Mouse (Mus musculus): ENCODE results near the gene Fam229a. TPM values are rescaled to one million over a fixed set of nuclear protein-coding genes. Genes with fewer than 3 reads are reported as not detected.
"Not testable (repeated sequence)": the region's sequence is repeated elsewhere in the genome, so short reads cannot be mapped to it uniquely, and the experiment has no call there.

Fam229a gene
- polyA plus RNA-seq, 1 experiment: 0.70 TPM

- H3K27me3 ChIP-seq (ENCODE audit: control insufficient read depth, insufficient read depth, low read length): no peaks in the 10 kb centered on the region
- no peak overlapping the region for H3K4me3 ChIP-seq (ENCODE audit: extremely low read depth, insufficient read depth, insufficient read length)
- H3K27ac ChIP-seq (ENCODE audit: insufficient read depth, low read length): no peak overlapping the region
- no peaks in the 10 kb centered on the region for H3K36me3 ChIP-seq (ENCODE audit: control insufficient read depth, insufficient read depth, low read length)
- DNase-seq (ENCODE audit: low read depth in 1 of 2, low spot score in 2 of 2): peak; percentile 40 to 61
- TF ChIP-seq POLR2A (IDR thresholded peaks at IDR 0.05; ENCODE audit: low read depth, low read length): no peak
- peak; percentile 71; the same call in 1 of the 2 replicates for TF ChIP-seq CTCF (IDR thresholded peaks at IDR 0.05; ENCODE audit: extremely low read depth, insufficient read depth, insufficient read length, insufficient replicate concordance)
- WGBS: under 1% methylated on average over 5 of the region's 5 CpGs
- H3K4me1 ChIP-seq (ENCODE audit: control insufficient read depth, insufficient read depth, insufficient read length): no peaks in the 10 kb centered on the region
These were observed 35.7 kb upstream of the Fam229a start for GRCm38 (mm10) chr4:129455265-129455664.

GRCm38 (mm10) chr4:129456126-129456525 lies 34.9 kb upstream of the Fam229a start:
- TF ChIP-seq POLR2A (IDR thresholded peaks at IDR 0.05; ENCODE audit: low read depth, low read length): no peak
- no peak for TF ChIP-seq CTCF (IDR thresholded peaks at IDR 0.05; ENCODE audit: extremely low read depth, insufficient read depth, insufficient read length, insufficient replicate concordance)
- Histone ChIP-seq H3K36me3 (ENCODE audit: control insufficient read depth, insufficient read depth, low read length) (no peaks in the 10 kb centered on the region), H3K4me1 (ENCODE audit: control insufficient read depth, insufficient read depth, insufficient read length) (no peaks in the 10 kb centered on the region; the same call in 1 of the 2 replicates), H3K27me3 (ENCODE audit: control insufficient read depth, insufficient read depth, low read length) (no peaks in the 10 kb centered on the region), H3K4me3 (ENCODE audit: extremely low read depth, insufficient read depth, insufficient read length) (no peak overlapping the region), H3K27ac (ENCODE audit: insufficient read depth, low read length) (no peak overlapping the region)
- WGBS: 78% methylated on average over 5 of the region's 5 CpGs
- DNase-seq (ENCODE audit: low read depth in 1 of 2, low spot score in 2 of 2): no peak

DNA sequence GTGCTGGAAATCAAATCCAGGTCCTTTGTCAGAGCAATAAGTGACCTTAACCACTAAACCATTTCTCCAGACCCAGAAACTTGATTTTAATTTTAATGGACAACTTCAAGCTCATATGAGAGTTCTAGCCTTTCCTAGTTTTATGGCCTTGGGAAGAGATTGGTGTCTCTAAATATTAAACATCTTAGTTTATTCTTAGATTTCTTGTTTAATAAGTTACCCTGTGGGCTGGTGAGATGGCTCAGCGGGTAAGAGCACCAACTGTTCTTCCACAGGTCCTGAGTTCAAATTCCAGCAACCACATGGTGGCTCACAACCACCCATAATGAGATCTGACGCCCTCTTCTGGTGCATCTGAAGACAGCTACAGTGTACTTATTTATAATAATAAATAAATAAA lies 33.7 kb upstream of the Fam229a start:
- H3K27me3 ChIP-seq (ENCODE audit: control insufficient read depth, insufficient read depth, low read length); DNase-seq (ENCODE audit: low read depth in 1 of 2, low spot score in 2 of 2); H3K36me3 ChIP-seq (ENCODE audit: control insufficient read depth, insufficient read depth, low read length); H3K27ac ChIP-seq (ENCODE audit: insufficient read depth, low read length); H3K4me3 ChIP-seq (ENCODE audit: extremely low read depth, insufficient read depth, insufficient read length); H3K4me1 ChIP-seq (ENCODE audit: control insufficient read depth, insufficient read depth, insufficient read length): not testable (repeated sequence)
- 82% methylated on average over 2 of the region's 2 CpGs for WGBS

GRCm38 (mm10) chr4:129459726-129460125 lies 31.3 kb upstream of the Fam229a start:
- H3K4me3 ChIP-seq (ENCODE audit: extremely low read depth, insufficient read depth, insufficient read length): no peak overlapping the region
- H3K27ac ChIP-seq (ENCODE audit: insufficient read depth, low read length): no peak overlapping the region
- no peak for DNase-seq (ENCODE audit: low read depth in 1 of 2, low spot score in 2 of 2)
- H3K36me3 ChIP-seq (ENCODE audit: control insufficient read depth, insufficient read depth, low read length): 0 out of 2 replicates have a peak, but pooled peaks cover 1% of the 10 kb centered on the region
- 84% methylated on average over 3 of the region's 3 CpGs for WGBS
- no peaks in the 10 kb centered on the region for H3K27me3 ChIP-seq (ENCODE audit: control insufficient read depth, insufficient read depth, low read length)
- no peaks in the 10 kb centered on the region; the same call in 1 of the 2 replicates for H3K4me1 ChIP-seq (ENCODE audit: control insufficient read depth, insufficient read depth, insufficient read length)
- TF ChIP-seq CTCF (IDR thresholded peaks at IDR 0.05; ENCODE audit: extremely low read depth, insufficient read depth, insufficient read length, insufficient replicate concordance) (no peak), POLR2A (IDR thresholded peaks at IDR 0.05; ENCODE audit: low read depth, low read length) (no peak)

GRCm38 (mm10) chr4:129460827-129461182 lies 30.2 kb upstream of the Fam229a start:
- Histone ChIP-seq H3K4me1 (ENCODE audit: control insufficient read depth, insufficient read depth, insufficient read length) (no peaks in the 10 kb centered on the region; the same call in 1 of the 2 replicates), H3K27ac (ENCODE audit: insufficient read depth, low read length) (peak overlapping the region; percentile 37), H3K4me3 (ENCODE audit: extremely low read depth, insufficient read depth, insufficient read length) (peak overlapping the region; percentile 38), H3K27me3 (ENCODE audit: control insufficient read depth, insufficient read depth, low read length) (no peaks in the 10 kb centered on the region), H3K36me3 (ENCODE audit: control insufficient read depth, insufficient read depth, low read length) (peaks cover 8% of the 10 kb centered on the region)
- no peak for TF ChIP-seq POLR2A (IDR thresholded peaks at IDR 0.05; ENCODE audit: low read depth, low read length)
- no peak for TF ChIP-seq CTCF (IDR thresholded peaks at IDR 0.05; ENCODE audit: extremely low read depth, insufficient read depth, insufficient read length, insufficient replicate concordance)
- no peak for DNase-seq (ENCODE audit: low read depth in 1 of 2, low spot score in 2 of 2)
- 1% methylated on average over 4 of the region's 4 CpGs for WGBS

GRCm38 (mm10) chr4:129461183-129461960 lies 29.6 kb upstream of the Fam229a start, which contains the start of gene Bsdc1:
Gene Bsdc1, plus strand, starts transcription at chr4:129461581.
- no peaks in the 10 kb centered on the region; the same call in 1 of the 2 replicates for H3K4me1 ChIP-seq (ENCODE audit: control insufficient read depth, insufficient read depth, insufficient read length)
- H3K4me3 ChIP-seq (ENCODE audit: extremely low read depth, insufficient read depth, insufficient read length): peak within 1 kb of the TSS; percentile 79
- peak; percentile 100 for DNase-seq (ENCODE audit: low read depth in 1 of 2, low spot score in 2 of 2)
- under 1% methylated on average over 46 of the region's 46 CpGs for WGBS
- no peaks in the 10 kb centered on the region for H3K27me3 ChIP-seq (ENCODE audit: control insufficient read depth, insufficient read depth, low read length)
- H3K36me3 ChIP-seq (ENCODE audit: control insufficient read depth, insufficient read depth, low read length): peaks cover 10% of the 10 kb centered on the region
- no peak for TF ChIP-seq CTCF (IDR thresholded peaks at IDR 0.05; ENCODE audit: extremely low read depth, insufficient read depth, insufficient read length, insufficient replicate concordance)
- TF ChIP-seq POLR2A (IDR thresholded peaks at IDR 0.05; ENCODE audit: low read depth, low read length): peak; percentile 74; the same call in 1 of the 2 replicates
- H3K27ac ChIP-seq (ENCODE audit: insufficient read depth, low read length): peak within 1 kb of the TSS; percentile 72

GRCm38 (mm10) chr4:129462118-129462517 lies 28.9 kb upstream of the Fam229a start:
- 46% methylated on average over 3 of the region's 3 CpGs for WGBS
- H3K27ac ChIP-seq (ENCODE audit: insufficient read depth, low read length): peak overlapping the region; percentile 72; the same call in 1 of the 2 replicates
- H3K36me3 ChIP-seq (ENCODE audit: control insufficient read depth, insufficient read depth, low read length): peaks cover 14% of the 10 kb centered on the region
- no peak for DNase-seq (ENCODE audit: low read depth in 1 of 2, low spot score in 2 of 2)
- no peaks in the 10 kb centered on the region for H3K27me3 ChIP-seq (ENCODE audit: control insufficient read depth, insufficient read depth, low read length)
- H3K4me1 ChIP-seq (ENCODE audit: control insufficient read depth, insufficient read depth, insufficient read length): no peaks in the 10 kb centered on the region; the same call in 1 of the 2 replicates
- H3K4me3 ChIP-seq (ENCODE audit: extremely low read depth, insufficient read depth, insufficient read length): peak overlapping the region; percentile 79
- TF ChIP-seq CTCF (IDR thresholded peaks at IDR 0.05; ENCODE audit: extremely low read depth, insufficient read depth, insufficient read length, insufficient replicate concordance) (no peak), POLR2A (IDR thresholded peaks at IDR 0.05; ENCODE audit: low read depth, low read length) (no peak)
